ENCODE assay signal across 8 mouse cellular contexts in genomic region chr1:73363549-73364299, GRCm38 (mm10).
DNase-seq lines count a peak whose midpoint lies in the region; ATAC-seq lines count a peak whose summit lies in the region.

No protein-coding gene starts in this region.

- H3K9me3 ChIP-seq in embryonic facial prominence, embryonic 10.5 days, result no peaks in the 10 kb centered on the region
- H3K9me3 ChIP-seq in heart, embryonic 13.5 days, result no peaks in the 10 kb centered on the region
- no peaks in the 10 kb centered on the region for H3K9me3 ChIP-seq in kidney, embryonic 15.5 days (replicated peaks)
- no peaks in the 10 kb centered on the region for H3K9me3 ChIP-seq in midbrain, embryonic 12.5 days

- H3K36me3 ChIP-seq in embryonic facial prominence, embryonic 10.5 days (replicated peaks), result no peaks in the 10 kb centered on the region
- H3K36me3 ChIP-seq in heart, embryonic 13.5 days, result no peaks in the 10 kb centered on the region
- H3K36me3 ChIP-seq in kidney, embryonic 15.5 days, result no peaks in the 10 kb centered on the region
- no peaks in the 10 kb centered on the region for H3K36me3 ChIP-seq in midbrain, embryonic 12.5 days

- H3K4me1 ChIP-seq in embryonic facial prominence, embryonic 10.5 days, result peaks cover 49% of the 10 kb centered on the region
- H3K4me1 ChIP-seq in heart, embryonic 13.5 days, result peaks cover 75% of the 10 kb centered on the region
- H3K4me1 ChIP-seq in kidney, embryonic 15.5 days, result peaks cover 71% of the 10 kb centered on the region
- peaks cover 25% of the 10 kb centered on the region for H3K4me1 ChIP-seq in midbrain, embryonic 12.5 days

- no peaks in the 10 kb centered on the region for H3K27me3 ChIP-seq in embryonic facial prominence, embryonic 10.5 days (replicated peaks; ENCODE audit: low read depth, poor library complexity, severe bottlenecking)
- no peaks in the 10 kb centered on the region for H3K27me3 ChIP-seq in heart, embryonic 13.5 days (replicated peaks)
- no peaks in the 10 kb centered on the region for H3K27me3 ChIP-seq in kidney, embryonic 15.5 days
- H3K27me3 ChIP-seq in midbrain, embryonic 12.5 days, result no peaks in the 10 kb centered on the region

- peak overlapping the region; percentile 31 for H3K4me3 ChIP-seq in embryonic facial prominence, embryonic 10.5 days
- peak overlapping the region; percentile 18; the same call in 1 of the 2 replicates for H3K4me3 ChIP-seq in heart, embryonic 13.5 days
- no peak overlapping the region for H3K4me3 ChIP-seq in kidney, embryonic 15.5 days (replicated peaks)
- no peak overlapping the region for H3K4me3 ChIP-seq in midbrain, embryonic 12.5 days

- H3K9ac ChIP-seq in heart, embryonic 13.5 days, result peak overlapping the region; percentile 53
- H3K9ac ChIP-seq in kidney, embryonic 15.5 days, result no peak overlapping the region
- no peak overlapping the region for H3K9ac ChIP-seq in midbrain, embryonic 12.5 days (replicated peaks)

- peak overlapping the region; percentile 57 for H3K4me2 ChIP-seq in heart, embryonic 13.5 days
- H3K4me2 ChIP-seq in kidney, embryonic 15.5 days, result peak overlapping the region; percentile 32; the same call in 1 of the 2 replicates
- H3K4me2 ChIP-seq in midbrain, embryonic 12.5 days (replicated peaks), result peak overlapping the region; percentile 32

- peak; percentile 86 for ATAC-seq in frontal cortex, adult (ENCODE audit: low TSS enrichment)
- ATAC-seq in heart, embryonic 13.5 days (ENCODE audit: extremely low read depth, insufficient number of reproducible peaks, low FRiP score, low TSS enrichment), result peak; percentile 57; the same call in 1 of the 2 replicates
- ATAC-seq in kidney, embryonic 15.5 days (replicated peaks; ENCODE audit: low FRiP score), result peak; percentile 94
- ATAC-seq in midbrain, embryonic 12.5 days (ENCODE audit: low FRiP score, low read depth), result peak; percentile 65

- no peak for DNase-seq in frontal cortex, postnatal 10 days (ENCODE audit: low spot score in 2 of 2)
- DNase-seq in embryonic facial prominence, embryonic 10.5 days (ENCODE audit: low spot score), result peak; percentile 73
- DNase-seq in testis, postnatal 10 days (ENCODE audit: low spot score), result peak; percentile 46
- no peak for DNase-seq in B cell, adult 2 months

- H3K27ac ChIP-seq in embryonic facial prominence, embryonic 10.5 days (replicated peaks), result peak overlapping the region; percentile 84
- peak overlapping the region; percentile 97 for H3K27ac ChIP-seq in heart, embryonic 13.5 days (replicated peaks)
- peak overlapping the region; percentile 90 for H3K27ac ChIP-seq in kidney, embryonic 15.5 days
- peak overlapping the region; percentile 52 for H3K27ac ChIP-seq in midbrain, embryonic 12.5 days (replicated peaks)

- WGBS in embryonic facial prominence, embryonic 10.5 days, result 4% methylated on average over 7 of the region's 7 CpGs
- 2% methylated on average over 7 of the region's 7 CpGs for WGBS in heart, embryonic 13.5 days
- WGBS in kidney, embryonic 15.5 days, result 2% methylated on average over 7 of the region's 7 CpGs
- 4% methylated on average over 7 of the region's 7 CpGs for WGBS in midbrain, embryonic 12.5 days

Comparison
In these comparisons a context has a peak if more than half of its experiments do, and no peak if none do; other contexts are left out.
1. DNase-seq: peak in embryonic facial prominence, embryonic 10.5 days (single experiment) and testis, postnatal 10 days (single experiment); none in frontal cortex, postnatal 10 days (0 of 2) and B cell, adult 2 months (0 of 2).
2. H3K4me3 ChIP-seq: peak in embryonic facial prominence, embryonic 10.5 days (single experiment) and heart, embryonic 13.5 days (single experiment); none in kidney, embryonic 15.5 days (single experiment) and midbrain, embryonic 12.5 days (single experiment).
3. Peak in every context shown above with its lines, with median percentiles within 50 percentile points of each other: ATAC-seq, H3K27ac ChIP-seq and H3K4me2 ChIP-seq.